Mouse (Mus musculus) E14TG2a.4 (cell line): Measurements from ENCODE around the gene Pglyrp1.

Experiments
- CTCF ChIP-seq: conservative IDR thresholded peaks from 2 replicates; pipeline ENCODE4 v1.5.1; 2014; ENCODE audit warnings: low read length
- POU5F1 ChIP-seq: IDR thresholded peaks from 2 replicates; pipeline ENCODE4 v1.6.1; 2014; ENCODE audit warnings: low read length, borderline replicate concordance

DNA sequence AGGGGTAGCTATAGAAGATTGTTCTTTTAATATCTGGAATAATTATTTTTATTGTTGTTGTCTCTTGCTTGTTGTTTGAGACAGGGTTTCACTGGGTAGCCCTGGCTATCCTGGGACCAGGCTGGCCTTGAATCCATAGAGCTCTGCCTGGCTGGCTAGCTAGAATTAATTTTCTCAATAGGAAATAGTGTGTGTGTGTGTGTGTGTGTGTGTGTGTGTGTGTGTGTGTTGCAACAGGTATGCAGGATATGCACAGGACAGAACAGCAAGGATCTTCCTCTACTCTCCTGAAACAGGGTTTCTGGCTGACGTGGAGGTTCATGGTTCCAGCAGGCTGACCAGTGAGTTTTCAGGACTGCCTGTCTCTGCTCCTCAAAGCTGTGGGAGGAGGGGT is 30.0 kb upstream of the Pglyrp1 start:
- TF ChIP-seq CTCF (no peak), POU5F1 (no peak)
